Mouse (Mus musculus) intestine, embryonic 14.5 days (tissue): ENCODE results near the gene Macrod2. TPM values are rescaled to one million over a fixed set of nuclear protein-coding genes. Genes with fewer than 3 reads are reported as not detected.

ENCODE experiments used
- ATAC-seq: fragments of 200-750 bp; cut with Nextera tagmentation; replicated peaks from 2 replicates; pipeline ENCODE4 v1.8.0; 2017; ENCODE audit warnings: low read depth, moderate number of reproducible peaks, moderate TSS enrichment, moderate library complexity; ENCODE audit not compliant: low FRiP score, low TSS enrichment
- DNase-seq: peaks from one replicate; pipeline ENCODE4 v3.0.0-alpha.2; 2018; ENCODE audit warnings: low spot score
- H3K27ac ChIP-seq: fragments of 300-500 bp; sonication (generic); 2 replicates; pipeline ENCODE4 v1.5.1; 2014; ENCODE audit warnings: low read depth, mild to moderate bottlenecking, control low read depth
- H3K27me3 ChIP-seq: fragments of 300-500 bp; sonication (generic); replicated peaks from 2 replicates; pipeline ENCODE4 v1.6.1; 2014; ENCODE audit warnings: low read length, control low read depth; ENCODE audit not compliant: control insufficient read depth, insufficient read depth
- H3K36me3 ChIP-seq: fragments of 300-500 bp; sonication (generic); 2 replicates; pipeline ENCODE4 v1.6.1; 2014; ENCODE audit warnings: low read length, control low read depth; ENCODE audit not compliant: control insufficient read depth, insufficient read depth
- H3K4me1 ChIP-seq: fragments of 300-500 bp; sonication (generic); replicated peaks from 2 replicates; pipeline ENCODE4 v1.6.1; 2014; ENCODE audit warnings: low read length, control low read depth, mixed read lengths; ENCODE audit not compliant: control insufficient read depth, insufficient read depth
- H3K4me2 ChIP-seq: fragments of 300-500 bp; sonication (generic); 2 replicates; pipeline ENCODE4 v1.6.1; 2014; ENCODE audit warnings: low read length
- H3K4me3 ChIP-seq: fragments of 300-500 bp; sonication (generic); 2 replicates; pipeline ENCODE4 v1.5.1; 2014; ENCODE audit warnings: low read depth, low read length, control low read depth, mixed read lengths
- H3K9ac ChIP-seq: fragments of 300-500 bp; sonication (generic); 2 replicates; pipeline ENCODE4 v1.6.1; 2014; ENCODE audit warnings: mild to moderate bottlenecking, low read length
- H3K9me3 ChIP-seq: fragments of 300-500 bp; sonication (generic); 2 replicates; pipeline ENCODE4 v1.6.1; 2016; ENCODE audit warnings: low read length, control low read depth; ENCODE audit not compliant: control insufficient read depth
- WGBS: fragments of 180-500 bp; shearing (Covaris S2); extraction: QIAGEN DNeasy Blood & Tissue Kit; methylation state at CpG from one replicate; pipeline ENCODE4 v1.1.7; 2014; 5-methylcytosine and 5-hydroxymethylcytosine counted together
- polyA plus RNA-seq: library from polyadenylated mRNA; unstranded; fragments of >200 nt; fragmentation: Nextera tagmentation; extraction: Ambion mirVana; gene quantifications from 2 replicates; pipeline ENCODE4 v1.2.1, GENCODE M21; 2014

Macrod2 gene
- polyA plus RNA-seq, 1 experiment from 2014 or later, result 30.6 TPM

- Histone ChIP-seq H3K4me2 (no peak overlapping the region), H3K4me3 (no peak overlapping the region), H3K36me3 (no peaks in the 10 kb centered on the region), H3K27me3 (no peaks in the 10 kb centered on the region), H3K27ac (no peak overlapping the region), H3K4me1 (no peaks in the 10 kb centered on the region), H3K9ac (no peak overlapping the region), H3K9me3 (no peaks in the 10 kb centered on the region)
- DNase-seq, result no peak
- no peak for ATAC-seq
- WGBS, result 83% methylated on average over 4 of the region's 4 CpGs
These were observed 398.9 kb downstream of the Macrod2 start for GRCm38 (mm10) chr2:140793886-140794608.

GRCm38 (mm10) chr2:140811693-140812092, 416.6 kb downstream of the Macrod2 start:
- no peaks in the 10 kb centered on the region for H3K27me3 ChIP-seq
- no peak overlapping the region for H3K27ac ChIP-seq
- H3K4me2 ChIP-seq, result no peak overlapping the region
- ATAC-seq, result no peak
- no peak overlapping the region for H3K9ac ChIP-seq
- no peaks in the 10 kb centered on the region for H3K4me1 ChIP-seq
- no peaks in the 10 kb centered on the region for H3K9me3 ChIP-seq
- 74% methylated on average over 4 of the region's 4 CpGs for whole genome bisulfite sequencing
- H3K4me3 ChIP-seq, result no peak overlapping the region
- H3K36me3 ChIP-seq, result no peaks in the 10 kb centered on the region
- DNase-seq, result no peak

GRCm38 (mm10) chr2:140819391-140820120, 424.4 kb downstream of the Macrod2 start:
- Histone ChIP-seq H3K9me3 (no peaks in the 10 kb centered on the region), H3K4me1 (no peaks in the 10 kb centered on the region), H3K9ac (no peak overlapping the region), H3K36me3 (no peaks in the 10 kb centered on the region), H3K27me3 (no peaks in the 10 kb centered on the region), H3K27ac (no peak overlapping the region), H3K4me2 (no peak overlapping the region), H3K4me3 (no peak overlapping the region)
- ATAC-seq, result no peak
- DNase-seq, result no peak
- WGBS, result 19% methylated on average over 2 of the region's 2 CpGs

GRCm38 (mm10) chr2:140822378-140822777, 427.3 kb downstream of the Macrod2 start:
- no peak for DNase-seq
- no peaks in the 10 kb centered on the region for H3K4me1 ChIP-seq
- no peak overlapping the region for H3K27ac ChIP-seq
- no peaks in the 10 kb centered on the region for H3K27me3 ChIP-seq
- H3K9ac ChIP-seq, result no peak overlapping the region
- no peak for ATAC-seq
- H3K36me3 ChIP-seq, result no peaks in the 10 kb centered on the region
- 95% methylated on average over 3 of the region's 3 CpGs for whole genome bisulfite sequencing
- no peak overlapping the region for H3K4me2 ChIP-seq
- no peak overlapping the region for H3K4me3 ChIP-seq
- no peaks in the 10 kb centered on the region for H3K9me3 ChIP-seq

- Histone ChIP-seq H3K36me3 (no peaks in the 10 kb centered on the region), H3K4me1 (no peaks in the 10 kb centered on the region), H3K4me2 (no peak overlapping the region), H3K9ac (no peak overlapping the region), H3K4me3 (no peak overlapping the region), H3K27ac (no peak overlapping the region), H3K9me3 (no peaks in the 10 kb centered on the region), H3K27me3 (no peaks in the 10 kb centered on the region)
- 72% methylated on average over 2 of the region's 2 CpGs for WGBS
- ATAC-seq, result no peak
- DNase-seq, result no peak
These were observed 431.1 kb downstream of the Macrod2 start for GRCm38 (mm10) chr2:140826241-140826640.

- DNase-seq (no peak), ATAC-seq (no peak)
- 79% methylated on average over 5 of the region's 5 CpGs for WGBS
These were observed 433.8 kb downstream of the Macrod2 start for GRCm38 (mm10) chr2:140828859-140829258.

GRCm38 (mm10) chr2:140830086-140830485, 435.0 kb downstream of the Macrod2 start:
- H3K4me1 ChIP-seq, result no peaks in the 10 kb centered on the region
- ATAC-seq, result no peak
- WGBS, result 67% methylated on average over 3 of the region's 3 CpGs

More at GRCm38 (mm10) chr2:140828859-140829258, 433.8 kb downstream of the Macrod2 start:
- Histone ChIP-seq H3K9me3 (no peaks in the 10 kb centered on the region), H3K27me3 (no peaks in the 10 kb centered on the region), H3K36me3 (no peaks in the 10 kb centered on the region), H3K27ac (no peak overlapping the region), H3K4me1 (no peaks in the 10 kb centered on the region), H3K9ac (no peak overlapping the region), H3K4me3 (no peak overlapping the region), H3K4me2 (no peak overlapping the region)

GRCm38 (mm10) chr2:140839371-140839770, 444.3 kb downstream of the Macrod2 start:
- Histone ChIP-seq H3K27ac (no peak overlapping the region), H3K4me2 (no peak overlapping the region), H3K9ac (no peak overlapping the region), H3K9me3 (no peaks in the 10 kb centered on the region), H3K4me1 (no peaks in the 10 kb centered on the region), H3K27me3 (no peaks in the 10 kb centered on the region), H3K36me3 (no peaks in the 10 kb centered on the region), H3K4me3 (no peak overlapping the region)
- DNase-seq (no peak), ATAC-seq (no peak)
- WGBS, result 36% methylated on average over 2 of the region's 2 CpGs

More at GRCm38 (mm10) chr2:140830086-140830485, 435.0 kb downstream of the Macrod2 start:
- H3K27me3 ChIP-seq, result no peaks in the 10 kb centered on the region
- no peak overlapping the region for H3K4me2 ChIP-seq
- no peak overlapping the region for H3K9ac ChIP-seq
- H3K4me3 ChIP-seq, result no peak overlapping the region
- H3K36me3 ChIP-seq, result no peaks in the 10 kb centered on the region
- DNase-seq, result no peak
- no peaks in the 10 kb centered on the region for H3K9me3 ChIP-seq
- H3K27ac ChIP-seq, result no peak overlapping the region
